Mouse (Mus musculus) MEL (cell line): ENCODE results near the gene Slc16a13.

Experiments
- CHD2 ChIP-seq: IDR thresholded peaks from 2 replicates; pipeline ENCODE4 v1.6.1; 2011; ENCODE audit warnings: low read length, improper control_type of control experiment
- CTCF ChIP-seq, 3 experiments: IDR thresholded peaks in 2 of 3; conservative IDR thresholded peaks in 1 of 3; 2 replicates each; pipeline ENCODE4 v1.5.1; 2011 to 2012; ENCODE audit warnings: low read length in 3 of 3, low read depth in 2 of 3, mild to moderate bottlenecking in 2 of 3, improper control_type of control experiment in 1 of 3, inconsistent platforms in 1 of 3, mixed read lengths in 1 of 3, moderate library complexity in 1 of 3; ENCODE audit not compliant: control insufficient read depth in 1 of 3, insufficient read depth in 1 of 3, poor library complexity in 1 of 3, severe bottlenecking in 1 of 3
- EP300 ChIP-seq, 2 experiments: IDR thresholded peaks; 2 replicates each; pipeline ENCODE4 v1.6.1; 2011; ENCODE audit warnings: improper control_type of control experiment in 2 of 2, low read length in 2 of 2, low read depth in 1 of 2, mild to moderate bottlenecking in 1 of 2
- GABPA ChIP-seq: IDR thresholded peaks from 2 replicates; pipeline ENCODE4 v1.6.1; 2012; ENCODE audit warnings: low read depth, mild to moderate bottlenecking, inconsistent platforms, low read length, improper control_type of control experiment, moderate library complexity
- HCFC1 ChIP-seq: IDR thresholded peaks from 2 replicates; pipeline ENCODE4 v1.6.1; 2012; ENCODE audit warnings: low read depth, mild to moderate bottlenecking, inconsistent platforms, low read length, improper control_type of control experiment, moderate library complexity
- MXI1 ChIP-seq: IDR thresholded peaks from 2 replicates; pipeline ENCODE4 v1.6.1; 2011; ENCODE audit warnings: mild to moderate bottlenecking, low read depth, low read length, improper control_type of control experiment
- POLR2A ChIP-seq, 2 experiments: IDR thresholded peaks; 2 replicates each; pipeline ENCODE4 v1.6.1; 2011 to 2012; ENCODE audit warnings: low read length in 2 of 2, mild to moderate bottlenecking in 2 of 2, control low read depth in 1 of 2, improper control_type of control experiment in 1 of 2, low read depth in 1 of 2, moderate library complexity in 1 of 2; ENCODE audit not compliant: control insufficient read depth in 1 of 2, insufficient read depth in 1 of 2, poor library complexity in 1 of 2
- RAD21 ChIP-seq: IDR thresholded peaks from 2 replicates; pipeline ENCODE4 v1.6.1; 2011; ENCODE audit warnings: mild to moderate bottlenecking, low read depth, low read length, improper control_type of control experiment
- RCOR1 ChIP-seq: IDR thresholded peaks from 2 replicates; pipeline ENCODE4 v1.6.1; 2012; ENCODE audit warnings: low read depth, mild to moderate bottlenecking, inconsistent platforms, low read length, improper control_type of control experiment
- TBP ChIP-seq: IDR thresholded peaks from 2 replicates; pipeline ENCODE4 v1.8.0; 2011; ENCODE audit warnings: low read depth, low read length, improper control_type of control experiment
- USF1 ChIP-seq: IDR thresholded peaks from 2 replicates; pipeline ENCODE4 v1.6.1; 2014; ENCODE audit warnings: low read depth, mild to moderate bottlenecking, inconsistent platforms, low read length, improper control_type of control experiment, moderate library complexity
- USF2 ChIP-seq, 2 experiments: IDR thresholded peaks; 2 replicates each; pipeline ENCODE4 v1.6.1; 2011 to 2012; ENCODE audit warnings: improper control_type of control experiment in 2 of 2, low read length in 2 of 2, borderline replicate concordance in 1 of 2, inconsistent platforms in 1 of 2, low read depth in 1 of 2, mild to moderate bottlenecking in 1 of 2; ENCODE audit not compliant: insufficient read depth in 1 of 2
- ZKSCAN1 ChIP-seq: IDR thresholded peaks from 2 replicates; pipeline ENCODE4 v1.6.1; 2012; ENCODE audit warnings: low read depth, mild to moderate bottlenecking, inconsistent platforms, low read length, improper control_type of control experiment, moderate library complexity
- ZMIZ1 ChIP-seq: IDR thresholded peaks from 2 replicates; pipeline ENCODE4 v1.6.1; 2012; ENCODE audit warnings: low read depth, mild to moderate bottlenecking, inconsistent platforms, low read length, improper control_type of control experiment, moderate library complexity

GRCm38 (mm10) chr11:70180496-70180895, 40.4 kb downstream of the Slc16a13 start:
- TF ChIP-seq USF1 (no peak), RAD21 (no peak), USF2 (IDR thresholded peaks at IDR 0.05; ENCODE audit: borderline replicate concordance in 1 of 2, insufficient read depth in 1 of 2, low read depth in 1 of 2, low read length in 2 of 2) (no peak), POLR2A (IDR thresholded peaks at IDR 0.05; ENCODE audit: control insufficient read depth in 1 of 2, insufficient read depth in 1 of 2, low read depth in 1 of 2, low read length in 2 of 2, poor library complexity in 1 of 2) (no peak), RCOR1 (no peak), GABPA (no peak), CTCF (IDR thresholded peaks at IDR 0.05 in 2 of 3, conservative IDR thresholded peaks at IDR 0.05 in 1 of 3; ENCODE audit: control insufficient read depth in 1 of 3, insufficient read depth in 1 of 3, low read depth in 2 of 3, low read length in 3 of 3, poor library complexity in 1 of 3, severe bottlenecking in 1 of 3) (no peak), CHD2 (no peak), ZMIZ1 (no peak), MXI1 (no peak), ZKSCAN1 (no peak), EP300 (IDR thresholded peaks at IDR 0.05; ENCODE audit: low read depth in 1 of 2, low read length in 2 of 2) (no peak), HCFC1 (no peak), TBP (no peak)
